Mouse (Mus musculus) MEL (cell line): Measurements from ENCODE around the gene Olfr648. TPM values are rescaled to one million over a fixed set of nuclear protein-coding genes. Genes with fewer than 3 reads are reported as not detected.

ENCODE experiments used
- DNase-seq: peaks from one replicate; pipeline ENCODE4 v3.0.0; 2011; ENCODE audit warnings: low read depth, low spot score
- H3K27ac ChIP-seq: 2 replicates; pipeline ENCODE4 v1.5.1; 2012; ENCODE audit warnings: low read depth, mild to moderate bottlenecking, control low read depth, low read length, moderate library complexity; ENCODE audit not compliant: control insufficient read depth
- H3K27me3 ChIP-seq, 2 experiments: fragments of 150-350 bp in 1 of 2; sonication (generic) in 1 of 2; 2 replicates each; pipeline ENCODE4 v1.6.1; 2012; ENCODE audit warnings: low read length in 2 of 2, mild to moderate bottlenecking in 2 of 2, improper control_type of control experiment in 1 of 2, moderate library complexity in 1 of 2; ENCODE audit not compliant: insufficient read depth in 2 of 2, control insufficient read depth in 1 of 2
- H3K36me3 ChIP-seq, 2 experiments: 2 replicates each; pipeline ENCODE4 v1.6.1; 2012 to 2014; ENCODE audit warnings: low read length in 2 of 2, improper control_type of control experiment in 1 of 2, inconsistent platforms in 1 of 2, mild to moderate bottlenecking in 1 of 2; ENCODE audit not compliant: insufficient read depth in 2 of 2, control insufficient read depth in 1 of 2
- H3K4me1 ChIP-seq, 2 experiments: fragments of 150-350 bp in 1 of 2; sonication (generic) in 1 of 2; 2 replicates each; pipeline ENCODE4 v1.6.1; 2012; ENCODE audit warnings: low read length in 2 of 2, improper control_type of control experiment in 1 of 2, mild to moderate bottlenecking in 1 of 2; ENCODE audit not compliant: insufficient read depth in 2 of 2, control insufficient read depth in 1 of 2
- H3K4me3 ChIP-seq, 2 experiments: fragments of 150-350 bp in 1 of 2; sonication (generic) in 1 of 2; 2 replicates each; pipeline ENCODE4 v1.5.1; 2012; ENCODE audit warnings: low read depth in 2 of 2, low read length in 2 of 2, mild to moderate bottlenecking in 2 of 2, moderate library complexity in 2 of 2, control low read depth in 1 of 2, improper control_type of control experiment in 1 of 2; ENCODE audit not compliant: control insufficient read depth in 1 of 2, insufficient read depth in 1 of 2
- H3K79me2 ChIP-seq: 2 replicates; pipeline ENCODE4 v1.6.1; 2012; ENCODE audit warnings: mild to moderate bottlenecking, low read length, moderate library complexity; ENCODE audit not compliant: control insufficient read depth, poor library complexity, insufficient read depth
- H3K9ac ChIP-seq: 2 replicates; pipeline ENCODE4 v1.6.1; 2012; ENCODE audit warnings: low read depth, mild to moderate bottlenecking, control low read depth, low read length, moderate library complexity; ENCODE audit not compliant: control insufficient read depth, poor library complexity, severe bottlenecking
- H3K9me3 ChIP-seq: fragments of 150-350 bp; sonication (generic); replicated peaks from 2 replicates; pipeline ENCODE4 v1.6.1; 2012; ENCODE audit warnings: mild to moderate bottlenecking, low read length, improper control_type of control experiment, moderate library complexity; ENCODE audit not compliant: insufficient read depth
- CHD1 ChIP-seq: IDR thresholded peaks from 2 replicates; pipeline ENCODE4 v1.6.1; 2012; ENCODE audit warnings: low read depth, mild to moderate bottlenecking, inconsistent platforms, low read length, improper control_type of control experiment
- CTCF ChIP-seq, 3 experiments: IDR thresholded peaks in 2 of 3; conservative IDR thresholded peaks in 1 of 3; 2 replicates each; pipeline ENCODE4 v1.5.1; 2011 to 2012; ENCODE audit warnings: low read length in 3 of 3, low read depth in 2 of 3, mild to moderate bottlenecking in 2 of 3, improper control_type of control experiment in 1 of 3, inconsistent platforms in 1 of 3, mixed read lengths in 1 of 3, moderate library complexity in 1 of 3; ENCODE audit not compliant: control insufficient read depth in 1 of 3, insufficient read depth in 1 of 3, poor library complexity in 1 of 3, severe bottlenecking in 1 of 3
- E2F4 ChIP-seq: IDR thresholded peaks from 2 replicates; pipeline ENCODE4 v1.6.1; 2011; ENCODE audit warnings: low read depth, low read length, improper control_type of control experiment, borderline replicate concordance
- EP300 ChIP-seq, 2 experiments: IDR thresholded peaks; 2 replicates each; pipeline ENCODE4 v1.6.1; 2011; ENCODE audit warnings: improper control_type of control experiment in 2 of 2, low read length in 2 of 2, low read depth in 1 of 2, mild to moderate bottlenecking in 1 of 2
- GABPA ChIP-seq: IDR thresholded peaks from 2 replicates; pipeline ENCODE4 v1.6.1; 2012; ENCODE audit warnings: low read depth, mild to moderate bottlenecking, inconsistent platforms, low read length, improper control_type of control experiment, moderate library complexity
- GATA1 ChIP-seq: IDR thresholded peaks from 2 replicates; pipeline ENCODE4 v1.6.1; 2011; ENCODE audit warnings: low read depth, low read length, improper control_type of control experiment
- MAFK ChIP-seq: IDR thresholded peaks from 2 replicates; pipeline ENCODE4 v1.6.1; 2011; ENCODE audit warnings: low read depth, mild to moderate bottlenecking, low read length, improper control_type of control experiment, borderline replicate concordance
- MAX ChIP-seq: IDR thresholded peaks from 2 replicates; pipeline ENCODE4 v1.6.1; 2011; ENCODE audit warnings: low read length, improper control_type of control experiment
- MAZ ChIP-seq: IDR thresholded peaks from 2 replicates; pipeline ENCODE4 v1.6.1; 2012; ENCODE audit warnings: low read depth, mild to moderate bottlenecking, inconsistent platforms, low read length, improper control_type of control experiment
- POLR2AphosphoS2 ChIP-seq: IDR thresholded peaks from 2 replicates; pipeline ENCODE4 v1.6.1; 2011; ENCODE audit warnings: low read length, improper control_type of control experiment
- RAD21 ChIP-seq: IDR thresholded peaks from 2 replicates; pipeline ENCODE4 v1.6.1; 2011; ENCODE audit warnings: mild to moderate bottlenecking, low read depth, low read length, improper control_type of control experiment
- SMC3 ChIP-seq: IDR thresholded peaks from 2 replicates; pipeline ENCODE4 v1.6.1; 2011; ENCODE audit warnings: low read depth, low read length, improper control_type of control experiment
- TBP ChIP-seq: IDR thresholded peaks from 2 replicates; pipeline ENCODE4 v1.8.0; 2011; ENCODE audit warnings: low read depth, low read length, improper control_type of control experiment
- TCF12 ChIP-seq: IDR thresholded peaks from 2 replicates; pipeline ENCODE4 v1.6.1; 2014; ENCODE audit warnings: low read depth, mild to moderate bottlenecking, inconsistent platforms, low read length, improper control_type of control experiment, moderate library complexity
- USF1 ChIP-seq: IDR thresholded peaks from 2 replicates; pipeline ENCODE4 v1.6.1; 2014; ENCODE audit warnings: low read depth, mild to moderate bottlenecking, inconsistent platforms, low read length, improper control_type of control experiment, moderate library complexity
- USF2 ChIP-seq, 2 experiments: IDR thresholded peaks; 2 replicates each; pipeline ENCODE4 v1.6.1; 2011 to 2012; ENCODE audit warnings: improper control_type of control experiment in 2 of 2, low read length in 2 of 2, borderline replicate concordance in 1 of 2, inconsistent platforms in 1 of 2, low read depth in 1 of 2, mild to moderate bottlenecking in 1 of 2; ENCODE audit not compliant: insufficient read depth in 1 of 2
- ZNF384 ChIP-seq: IDR thresholded peaks from 2 replicates; pipeline ENCODE4 v1.6.1; 2012; ENCODE audit warnings: low read depth, mild to moderate bottlenecking, inconsistent platforms, low read length, improper control_type of control experiment
- polyA plus RNA-seq, 2 experiments: library from polyadenylated mRNA; stranded (reverse) in 1 of 2; unstranded in 1 of 2; fragments of >175 nt in 1 of 2; fragments of >200 nt in 1 of 2; gene quantifications; 2 replicates each; pipeline versions ENCODE4 v1.2.1 to v1.2.4; 2012; ENCODE audit warnings: low replicate concordance in 2 of 2, low read depth in 1 of 2; ENCODE audit not compliant: insufficient read length in 2 of 2, insufficient read depth in 1 of 2, missing spikeins in 1 of 2
- total RNA-seq: library from RNA; depleted of rRNA; stranded (reverse); fragments of 300-350 nt; gene quantifications from 2 replicates; pipeline ENCODE4 v1.2.3, GENCODE M21; 2012

Olfr648 gene
- total and polyA plus RNA-seq, 3 experiments, result not detected

DNA sequence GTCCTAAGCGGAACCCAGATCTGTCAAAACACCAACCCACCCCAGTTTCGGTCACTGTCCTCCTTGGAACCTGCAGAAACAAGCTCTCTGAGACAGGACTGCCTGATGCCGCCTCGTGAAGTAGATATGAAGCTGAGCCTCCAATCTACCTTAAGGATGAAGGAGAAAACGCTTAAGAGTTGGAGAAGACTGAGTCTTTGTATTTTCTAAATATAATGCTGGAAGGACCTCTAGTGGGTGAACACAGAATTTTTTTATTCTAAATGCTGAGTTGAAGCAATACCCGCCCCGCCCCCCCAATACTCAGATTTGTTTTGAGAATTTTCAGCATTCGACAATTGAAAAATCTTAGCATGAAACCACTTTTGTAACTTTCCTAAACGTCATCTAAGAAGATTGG is 8.1 kb upstream of the Olfr648 start:
- H3K4me3 ChIP-seq, result no peak overlapping the region
- TF ChIP-seq CTCF (IDR thresholded peaks at IDR 0.05 in 2 of 3, conservative IDR thresholded peaks at IDR 0.05 in 1 of 3; ENCODE audit: control insufficient read depth in 1 of 3, insufficient read depth in 1 of 3, low read depth in 2 of 3, low read length in 3 of 3, poor library complexity in 1 of 3, severe bottlenecking in 1 of 3), result peak in 1 of 3 experiments; percentile 36; a peak in 2 of 6 replicates
- peak; percentile 22; the same call in 1 of the 2 replicates for TF ChIP-seq SMC3
- TF ChIP-seq MAX, result no peak
- TF ChIP-seq RAD21, result peak; percentile 52
- no peak overlapping the region for H3K27ac ChIP-seq
- H3K9me3 ChIP-seq, result no peaks in the 10 kb centered on the region
- H3K36me3 ChIP-seq, result no peaks in the 10 kb centered on the region
- H3K27me3 ChIP-seq, result peaks cover 2 to 6% of the 10 kb centered on the region in 2 experiments; a peak in 3 of 4 replicates
- H3K79me2 ChIP-seq, result no peaks in the 10 kb centered on the region
- DNase-seq, result peak; percentile 11
- no peak overlapping the region for H3K9ac ChIP-seq
- H3K4me1 ChIP-seq, result no peaks in the 10 kb centered on the region

DNA sequence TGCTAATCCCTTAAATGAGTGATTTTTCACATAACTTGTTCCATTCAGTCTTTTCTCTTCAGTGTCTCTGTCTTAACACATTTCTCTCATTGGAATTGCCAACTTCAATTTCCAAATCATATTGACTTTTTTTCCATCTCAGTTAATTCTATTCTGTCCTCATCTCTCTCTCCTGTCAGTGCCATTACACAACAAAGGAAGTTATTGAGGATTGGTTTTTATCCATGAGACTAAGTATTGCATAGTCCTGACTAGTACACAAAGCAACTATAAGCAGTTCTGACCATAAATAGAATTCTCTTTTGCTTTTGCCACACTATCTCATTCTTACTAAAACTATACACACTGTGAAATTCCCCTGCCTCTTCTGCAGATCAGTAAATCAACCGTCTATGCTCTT is 4.1 kb downstream of the Olfr648 start:
- no peaks in the 10 kb centered on the region for H3K36me3 ChIP-seq
- no peak for TF ChIP-seq RAD21
- TF ChIP-seq MAFK, result no peak
- no peak for TF ChIP-seq CHD1
- no peak for TF ChIP-seq USF1
- no peak for TF ChIP-seq GABPA
- no peak for TF ChIP-seq SMC3
- TF ChIP-seq ZNF384, result no peak
- no peak for TF ChIP-seq E2F4
- TF ChIP-seq TBP, result no peak
- no peak for TF ChIP-seq TCF12
- TF ChIP-seq CTCF (IDR thresholded peaks at IDR 0.05 in 2 of 3, conservative IDR thresholded peaks at IDR 0.05 in 1 of 3; ENCODE audit: control insufficient read depth in 1 of 3, insufficient read depth in 1 of 3, low read depth in 2 of 3, low read length in 3 of 3, poor library complexity in 1 of 3, severe bottlenecking in 1 of 3), result no peak
- TF ChIP-seq MAZ, result no peak
- no peak for TF ChIP-seq GATA1
- TF ChIP-seq POLR2AphosphoS2, result no peak
- no peak for TF ChIP-seq EP300 (IDR thresholded peaks at IDR 0.05; ENCODE audit: low read depth in 1 of 2, low read length in 2 of 2)
- TF ChIP-seq USF2 (IDR thresholded peaks at IDR 0.05; ENCODE audit: borderline replicate concordance in 1 of 2, insufficient read depth in 1 of 2, low read depth in 1 of 2, low read length in 2 of 2), result no peak
- DNase-seq, result no peak

More for the DNA sequence above, 4.1 kb downstream of the Olfr648 start:
- H3K9me3 ChIP-seq, result no peaks in the 10 kb centered on the region
- no peaks in the 10 kb centered on the region; a peak in 1 of 4 replicates for H3K27me3 ChIP-seq
- H3K27ac ChIP-seq, result no peak overlapping the region
- no peak overlapping the region for H3K4me3 ChIP-seq
- H3K79me2 ChIP-seq, result no peaks in the 10 kb centered on the region
- H3K4me1 ChIP-seq, result no peaks in the 10 kb centered on the region
- H3K9ac ChIP-seq, result no peak overlapping the region
